Mouse (Mus musculus): ENCODE data around the gene Arl4c.
"Not testable (repeated sequence)": the region's sequence is repeated elsewhere in the genome, so short reads cannot be mapped to it uniquely, and the experiment has no call there.

The Arl4c gene

DNA sequence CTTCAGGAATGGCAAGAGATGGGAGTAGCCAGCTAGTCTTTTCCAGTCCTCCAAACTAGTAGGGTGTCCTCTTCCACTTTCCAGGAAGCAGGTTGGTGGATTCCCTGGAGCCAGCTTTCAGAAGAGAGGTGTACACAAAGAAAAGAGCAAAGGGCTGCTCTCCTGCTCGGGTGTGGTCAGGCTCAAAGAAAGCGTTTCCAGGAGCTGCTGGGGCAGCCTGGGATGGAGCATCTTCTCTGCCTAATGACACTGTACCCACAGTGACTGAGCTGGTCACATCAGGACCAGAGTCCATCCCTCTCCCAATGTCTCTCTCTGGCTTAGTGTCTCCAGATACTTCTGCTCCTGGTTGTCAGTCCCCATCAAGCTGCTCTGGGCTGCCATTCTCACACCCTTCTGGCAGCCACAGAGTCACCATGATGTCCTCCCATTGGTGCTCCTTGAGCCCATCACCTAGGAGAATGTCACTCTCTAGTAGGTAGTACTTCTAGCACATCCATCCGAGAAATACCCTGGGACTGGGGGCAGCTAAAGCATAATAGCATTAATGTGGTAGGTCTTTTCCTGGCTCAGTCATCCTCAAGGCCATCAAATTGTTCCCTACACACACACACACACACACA is 46.4 kb downstream of the Arl4c start:
- no peak for DNase-seq (ENCODE audit: low read depth)

DNA sequence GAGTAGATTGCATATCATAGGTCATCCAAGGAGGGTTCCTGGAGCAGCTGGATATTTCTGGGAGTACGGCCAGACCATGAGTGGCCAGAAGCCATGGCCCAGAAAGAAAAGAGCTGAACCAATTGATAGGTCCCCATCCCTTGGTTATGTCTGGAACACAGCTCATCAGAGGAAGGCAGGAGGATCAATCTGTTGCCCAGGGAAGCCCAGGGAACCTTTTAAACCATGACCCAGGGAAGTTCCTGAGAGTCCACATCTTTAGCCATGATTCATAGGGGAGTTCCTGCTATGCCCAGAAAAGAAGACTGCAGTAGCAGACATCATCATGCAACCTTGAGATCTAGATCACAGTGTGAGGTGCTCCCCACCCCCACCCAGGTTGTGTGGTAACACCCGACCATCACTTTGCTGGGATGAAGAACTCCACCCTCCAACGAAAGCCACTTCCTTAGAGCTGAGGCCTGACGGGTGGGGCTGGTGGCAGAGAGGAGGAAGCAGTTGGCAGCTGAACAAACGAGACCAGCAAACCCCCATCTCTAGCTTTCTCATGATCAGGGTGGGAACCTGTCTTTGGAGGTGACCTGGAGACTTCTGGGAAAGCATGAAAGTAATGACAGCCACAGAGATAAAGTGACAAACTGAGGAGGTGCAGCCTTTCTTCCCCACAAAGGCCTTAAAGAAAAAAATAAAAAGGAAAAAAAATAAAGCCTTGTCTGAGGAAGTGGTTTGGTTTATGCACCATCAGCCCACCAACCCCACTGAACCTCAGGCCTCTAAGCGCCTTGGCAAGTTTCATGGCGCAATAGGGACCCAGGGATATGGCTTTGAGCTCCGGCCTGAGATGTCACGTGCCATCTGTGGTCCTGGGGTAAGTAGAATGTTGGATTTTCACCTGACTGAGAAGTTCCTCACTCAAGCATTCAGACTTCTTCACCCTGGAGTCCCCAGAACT is 47.2 kb downstream of the Arl4c start:
- peak; percentile 50 for DNase-seq (ENCODE audit: low read depth)

GRCm38 (mm10) chr1:88653614-88654520 is 48.2 kb downstream of the Arl4c start:
- no peak for DNase-seq (ENCODE audit: low read depth)

DNA sequence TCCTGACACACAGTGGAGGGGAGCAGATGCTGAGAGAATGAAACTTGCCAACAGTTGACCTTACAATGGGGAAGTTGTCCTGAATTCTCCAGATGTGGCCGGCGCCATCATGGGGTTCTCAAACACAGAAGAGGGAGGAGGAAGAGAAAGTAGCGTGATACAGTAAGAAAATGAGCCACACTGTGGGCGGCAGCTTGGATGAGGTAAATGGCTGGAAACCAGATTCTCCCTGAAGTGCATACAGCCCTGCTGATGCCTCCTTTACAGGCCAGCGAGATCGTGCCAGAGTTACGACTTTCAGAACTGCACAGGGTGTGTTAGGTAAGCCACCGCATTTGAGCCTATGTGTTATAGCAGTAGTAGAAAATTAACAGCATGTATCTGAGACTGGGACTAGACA is 49.3 kb downstream of the Arl4c start:
- DNase-seq (ENCODE audit: low read depth), result peak; percentile 26

GRCm38 (mm10) chr1:88651668-88652067 is 50.4 kb downstream of the Arl4c start:
- no peak for DNase-seq (ENCODE audit: low read depth)

DNA sequence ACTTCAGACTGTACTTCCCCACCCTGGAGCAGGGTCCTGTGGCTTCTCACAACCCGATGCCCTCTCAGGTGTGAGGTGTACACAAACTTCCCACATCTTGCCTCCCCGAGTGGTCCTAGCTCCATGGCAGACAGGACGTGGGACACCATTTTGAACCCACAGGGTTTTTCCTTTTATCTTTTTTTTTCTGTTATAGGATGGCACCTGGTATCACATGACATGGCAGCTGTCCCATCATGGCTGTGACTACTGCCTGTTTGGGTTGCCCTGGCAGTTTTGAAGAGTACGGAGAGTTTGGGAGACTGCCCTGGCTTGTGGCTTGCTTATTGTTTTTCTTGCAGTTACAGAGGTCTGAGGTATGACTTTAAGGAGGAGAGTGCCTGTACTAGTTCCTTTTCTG is 53.3 kb downstream of the Arl4c start:
- no peak for DNase-seq (ENCODE audit: low read depth)

DNA sequence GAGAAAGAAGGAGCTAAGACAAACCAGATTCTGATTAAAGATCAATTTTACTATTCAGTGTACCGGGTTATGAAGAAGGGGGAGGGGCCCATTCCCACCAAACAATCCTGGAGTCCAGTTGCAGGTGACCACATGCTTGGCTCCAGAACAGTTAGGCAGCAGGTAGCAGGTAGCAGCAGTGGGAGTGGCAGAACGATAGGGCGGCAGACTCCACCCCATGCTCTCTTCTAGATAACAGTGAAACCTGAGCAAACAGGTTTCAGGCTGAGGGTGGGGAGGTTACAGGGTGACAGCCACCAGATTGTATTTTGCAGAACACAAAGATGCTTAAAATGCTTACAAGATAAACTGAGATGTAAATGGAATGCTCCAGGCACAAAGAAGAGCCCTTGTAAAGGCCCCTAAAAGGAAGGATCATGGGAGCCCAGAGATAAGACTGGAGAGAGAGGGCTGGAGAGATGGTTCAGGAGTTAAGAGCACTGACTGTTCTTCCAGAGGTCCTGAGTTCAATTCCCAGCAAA is 56.4 kb downstream of the Arl4c start:
- DNase-seq (ENCODE audit: low read depth), result no peak

GRCm38 (mm10) chr1:88644417-88644816 is 57.6 kb downstream of the Arl4c start:
- no peak for DNase-seq (ENCODE audit: low read depth)

GRCm38 (mm10) chr1:88643181-88643823 is 58.7 kb downstream of the Arl4c start:
- DNase-seq (ENCODE audit: low read depth), result no peak

GRCm38 (mm10) chr1:88642735-88643134 is 59.3 kb downstream of the Arl4c start:
- no peak for DNase-seq (ENCODE audit: low read depth)

DNA sequence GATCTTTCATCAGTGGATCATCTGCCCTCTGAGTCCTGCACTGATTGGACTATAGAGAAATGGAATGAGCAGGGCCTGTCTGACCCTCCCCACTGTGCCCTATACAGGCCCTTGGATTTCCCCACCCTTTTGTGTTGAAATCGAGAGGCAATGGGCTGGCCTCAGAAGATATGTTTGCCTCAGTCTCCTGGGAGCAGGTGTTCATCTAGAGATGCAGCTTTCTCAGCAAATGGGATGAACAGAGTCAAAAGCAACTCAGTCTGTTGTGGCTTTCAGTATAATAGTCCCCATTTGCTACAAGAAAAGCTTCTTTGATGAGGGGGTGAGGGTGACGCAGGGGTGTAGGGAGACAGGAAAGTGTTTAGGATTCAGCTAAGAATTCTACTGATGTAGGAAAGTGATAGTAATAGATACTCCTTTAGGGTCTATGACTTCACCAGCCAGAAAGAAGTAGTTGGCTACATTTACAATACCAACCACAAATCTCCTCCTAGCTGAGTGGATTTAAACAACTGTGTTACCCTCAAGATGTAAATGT is 60.3 kb downstream of the Arl4c start:
- DNase-seq (ENCODE audit: low read depth), result no peak

- no peak for DNase-seq (ENCODE audit: low read depth)
Observed at GRCm38 (mm10) chr1:88641194-88641593, 60.8 kb downstream of the Arl4c start.

DNA sequence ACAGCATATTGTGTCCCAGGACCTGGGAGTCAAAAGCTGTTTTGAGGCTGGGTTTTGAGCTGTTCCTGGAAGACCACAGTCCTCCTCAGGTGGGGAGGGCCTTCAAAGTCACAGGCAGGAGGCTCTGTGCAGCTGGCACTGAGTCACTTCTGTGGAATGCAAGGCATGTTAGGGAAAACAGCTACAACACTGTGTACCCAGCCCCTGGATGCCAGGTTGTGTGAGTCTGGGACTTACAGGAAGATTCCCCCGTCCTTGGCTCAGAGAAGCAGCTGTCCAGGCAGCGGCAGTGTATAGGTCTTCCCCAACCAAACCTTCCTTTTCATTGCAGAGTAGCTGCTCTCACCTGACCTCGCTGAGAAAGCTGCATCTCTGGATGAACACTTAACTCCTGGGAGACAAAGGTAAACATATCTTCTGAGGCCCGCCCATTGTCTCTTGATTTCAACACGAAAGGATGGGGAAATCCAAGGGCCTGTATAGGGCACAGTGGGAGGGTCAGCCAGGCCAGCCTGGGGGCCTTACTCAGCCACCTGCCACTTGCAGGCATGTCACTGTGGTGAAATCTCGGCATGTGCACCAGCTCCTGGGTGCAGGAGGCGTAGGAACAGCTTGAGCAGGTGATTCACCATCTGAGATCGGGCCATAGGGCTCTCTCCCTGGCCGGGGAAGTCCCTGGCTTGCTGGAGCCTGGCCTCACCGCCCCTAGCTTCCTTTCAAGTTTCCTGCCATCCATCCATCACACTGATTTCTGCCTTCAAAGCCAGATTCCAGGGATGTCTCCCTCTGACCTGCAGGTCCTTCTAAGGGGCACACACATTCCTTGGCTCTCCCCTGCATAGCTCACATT is 62.4 kb downstream of the Arl4c start:
- no peak for DNase-seq (ENCODE audit: low read depth)

GRCm38 (mm10) chr1:88638622-88639021 is 63.4 kb downstream of the Arl4c start:
- no peak for DNase-seq (ENCODE audit: low read depth)

- not testable (repeated sequence) for DNase-seq (ENCODE audit: low read depth)
Observed at GRCm38 (mm10) chr1:88636579-88637161, 65.4 kb downstream of the Arl4c start.

DNA sequence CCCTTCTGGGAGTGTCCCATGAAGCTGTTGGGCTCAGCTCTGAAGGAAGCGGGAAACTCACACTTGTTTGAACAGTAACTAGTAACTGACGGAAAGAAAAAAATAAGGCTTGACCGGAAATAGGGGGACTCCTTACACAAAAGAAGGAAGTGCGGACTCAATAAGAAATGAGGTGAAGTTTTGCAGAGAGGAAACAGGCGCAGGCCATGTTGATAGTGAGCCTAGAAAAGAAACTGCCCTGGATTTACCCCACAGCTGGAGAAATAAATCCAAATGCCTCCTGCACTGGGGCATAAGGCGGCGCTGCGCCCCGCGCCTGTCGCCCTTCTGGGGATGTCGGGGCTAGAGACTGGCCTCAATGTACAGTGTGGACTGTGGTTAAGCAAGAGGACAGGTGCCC is 66.4 kb downstream of the Arl4c start:
- DNase-seq (ENCODE audit: low read depth), result no peak

DNA sequence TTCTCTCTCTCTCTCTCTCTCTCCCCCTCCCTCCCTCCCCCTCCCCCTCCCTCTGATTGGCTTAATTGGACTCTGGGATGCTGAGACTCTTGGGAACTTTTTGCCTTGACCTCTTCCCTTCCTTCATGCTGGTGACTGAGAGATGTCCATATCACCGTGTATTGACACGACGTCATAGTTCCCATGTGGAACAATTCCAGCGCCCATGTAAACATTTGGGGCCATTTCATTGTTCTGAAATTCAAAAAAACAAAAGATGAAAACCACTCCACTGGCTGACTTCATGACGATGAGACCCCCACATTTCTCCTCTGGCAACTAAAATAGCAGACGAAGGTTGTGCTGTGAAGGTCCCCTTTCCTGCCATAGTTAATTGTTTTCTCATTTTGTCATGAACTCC is 69.2 kb downstream of the Arl4c start:
- no peak for DNase-seq (ENCODE audit: low read depth)

DNA sequence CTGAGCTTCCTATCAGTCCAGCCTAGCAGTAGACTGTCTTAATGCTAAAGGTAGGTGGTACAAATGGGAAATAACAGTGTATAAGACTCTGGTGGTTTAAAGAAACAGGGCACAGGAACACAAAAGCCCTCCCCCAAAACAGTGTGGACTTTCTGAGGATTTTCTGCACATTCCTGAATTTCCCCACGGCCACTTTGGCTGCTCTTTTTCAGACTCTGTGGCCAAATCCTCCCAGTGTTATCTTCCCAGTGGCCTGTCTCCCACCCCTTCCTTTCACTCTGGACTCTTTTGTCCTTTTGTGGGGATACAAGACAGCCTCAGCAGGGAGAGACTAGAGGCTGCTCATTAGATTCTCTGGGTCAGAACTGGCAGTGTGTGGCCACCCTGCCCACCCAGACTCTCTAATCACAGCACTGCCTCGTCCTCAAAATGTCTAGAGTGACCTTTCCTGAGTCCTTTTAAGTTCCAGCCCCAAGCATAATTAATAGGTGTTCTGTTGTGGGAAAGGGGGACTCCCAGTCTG is 72.0 kb downstream of the Arl4c start:
- no peak for DNase-seq (ENCODE audit: low read depth)

- DNase-seq (ENCODE audit: low read depth), result no peak
Observed at GRCm38 (mm10) chr1:88625190-88625589, 76.8 kb downstream of the Arl4c start.

DNA sequence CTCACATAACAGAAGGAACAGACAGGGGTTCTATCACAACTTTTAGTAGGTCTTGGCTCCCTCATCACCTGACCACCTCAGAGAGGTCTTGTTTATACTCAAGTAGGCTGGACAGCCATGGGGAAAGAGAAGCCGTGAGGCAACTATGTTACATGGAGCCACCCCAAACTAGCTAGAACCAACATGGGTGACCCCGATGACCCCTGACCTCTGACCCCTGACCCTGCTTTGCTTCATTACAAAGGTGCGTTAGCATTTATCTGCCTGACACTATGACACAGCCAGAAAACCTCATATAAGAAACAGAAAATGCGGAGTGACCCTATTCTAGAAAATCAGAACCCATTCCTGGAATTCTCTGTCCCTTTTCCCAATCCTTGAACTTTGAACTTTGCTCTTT is 77.6 kb downstream of the Arl4c start:
- DNase-seq (ENCODE audit: low read depth), result no peak
